Mouse (Mus musculus): ENCODE results near the gene Sbno2.

Sbno2 gene

DNA sequence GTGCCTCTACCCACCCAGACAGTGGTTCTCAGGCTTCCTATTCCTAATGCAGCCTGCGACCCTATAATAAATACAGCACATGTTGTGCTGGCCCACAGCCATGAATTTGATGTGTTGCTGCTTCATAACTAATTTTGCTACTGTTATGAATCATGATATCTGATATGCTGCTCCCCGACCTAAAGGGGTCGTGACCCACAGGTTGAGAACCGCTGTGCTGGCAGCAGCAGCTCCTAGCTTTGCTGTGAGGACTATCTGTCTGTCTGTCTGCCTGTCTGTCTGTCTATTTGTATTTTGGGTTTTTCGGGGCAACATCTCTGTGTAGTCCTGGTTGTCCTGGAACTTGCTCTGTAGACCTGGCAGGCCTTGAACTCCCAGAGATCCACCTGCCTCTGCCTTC, 81.6 kb downstream of the Sbno2 start:
- no peak for ATAC-seq (ENCODE audit: insufficient number of reproducible peaks, low FRiP score, low TSS enrichment)

DNA sequence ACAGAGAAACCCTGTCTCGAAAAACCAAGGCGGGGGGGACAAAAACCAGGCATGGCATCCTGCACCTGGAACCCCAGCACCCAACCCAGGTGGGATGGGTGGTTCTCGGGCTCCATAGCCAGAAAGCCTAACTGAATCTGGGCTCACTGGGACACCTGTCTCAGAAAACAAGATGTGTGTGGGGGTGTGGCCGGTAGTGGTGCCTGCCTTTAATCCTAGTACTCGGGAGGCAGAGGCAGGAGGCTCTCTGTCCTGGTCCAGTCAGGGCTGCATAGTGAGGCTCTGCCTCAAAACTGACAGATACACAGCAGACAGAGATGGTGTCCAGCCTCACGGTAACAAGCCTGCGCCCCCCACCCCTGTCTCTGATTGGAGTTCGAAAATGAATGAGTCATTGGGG, 82.6 kb downstream of the Sbno2 start:
- ATAC-seq (ENCODE audit: insufficient number of reproducible peaks, low FRiP score, low TSS enrichment), result no peak

DNA sequence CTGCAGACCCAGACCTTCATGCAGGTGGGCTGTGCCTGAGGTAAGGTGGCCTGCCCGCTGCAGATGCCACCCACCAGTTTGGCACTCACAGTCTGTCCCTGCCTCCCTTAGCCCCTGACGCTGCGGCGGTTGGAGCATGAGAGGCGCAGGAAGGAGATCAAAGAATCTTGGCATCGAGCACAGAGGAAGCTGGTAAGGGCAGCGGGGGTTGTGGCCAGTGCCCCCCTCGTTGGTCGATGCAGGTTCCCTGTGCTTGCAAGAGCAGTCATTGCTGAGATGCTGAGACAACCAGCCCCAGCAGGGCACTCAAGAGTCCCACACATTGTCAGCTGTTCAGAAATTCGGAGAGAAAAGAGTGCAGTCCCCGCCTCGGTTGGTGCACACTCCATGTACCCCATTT, 83.2 kb downstream of the Sbno2 start:
- no peak for ATAC-seq (ENCODE audit: insufficient number of reproducible peaks, low FRiP score, low TSS enrichment)

DNA sequence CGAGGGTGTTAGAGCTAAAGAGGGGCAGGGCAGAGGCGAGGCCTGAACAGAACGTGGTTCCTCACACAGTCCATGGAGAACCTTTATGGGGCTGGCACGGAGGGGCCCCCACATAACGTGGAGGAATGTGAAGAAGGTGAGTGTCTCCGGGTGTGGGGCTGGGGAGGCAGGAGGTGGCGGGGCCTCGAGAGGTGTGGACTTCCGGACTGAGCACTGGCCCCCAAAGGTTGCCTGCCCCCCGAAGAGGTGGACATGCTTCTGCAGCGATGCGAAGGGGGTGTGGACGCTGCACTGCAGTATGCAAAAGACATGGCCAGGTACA, 84.1 kb downstream of the Sbno2 start:
- no peak for ATAC-seq (ENCODE audit: insufficient number of reproducible peaks, low FRiP score, low TSS enrichment)

DNA sequence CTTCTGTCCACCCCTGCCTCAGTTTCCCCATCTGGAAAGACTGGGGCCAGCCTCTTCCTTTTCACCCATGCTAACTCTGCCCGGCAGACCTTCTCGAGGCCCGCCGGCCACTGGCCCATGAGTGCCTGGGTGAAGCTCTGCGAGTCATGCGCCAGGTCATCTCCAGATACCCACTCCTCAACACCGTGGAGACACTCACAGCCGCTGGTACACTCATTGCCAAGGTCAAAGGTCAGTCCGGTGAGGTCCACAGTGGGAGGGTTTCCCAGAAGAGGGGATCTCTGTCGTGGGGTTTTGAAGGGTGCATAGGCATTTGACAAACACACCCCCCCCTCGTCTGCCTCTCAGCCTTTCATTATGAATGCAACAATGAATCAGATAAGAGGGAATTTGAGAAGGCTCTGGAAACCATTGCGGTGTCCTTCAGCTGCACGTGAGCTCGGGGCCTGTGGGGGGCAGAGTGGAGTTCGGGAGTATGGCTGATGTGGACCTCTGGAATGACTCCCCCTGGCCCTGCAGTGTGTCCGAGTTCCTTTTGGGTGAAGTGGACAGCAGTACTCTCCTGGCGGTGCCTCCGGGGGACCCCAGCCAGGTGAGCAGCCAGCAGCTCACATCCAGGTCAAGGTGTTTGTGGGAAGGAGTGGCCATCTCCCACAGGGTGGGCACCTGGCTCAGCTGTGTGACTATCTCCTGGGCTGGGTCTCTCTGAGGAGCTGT, 84.6 kb downstream of the Sbno2 start:
- ATAC-seq (ENCODE audit: insufficient number of reproducible peaks, low FRiP score, low TSS enrichment), result no peak

DNA sequence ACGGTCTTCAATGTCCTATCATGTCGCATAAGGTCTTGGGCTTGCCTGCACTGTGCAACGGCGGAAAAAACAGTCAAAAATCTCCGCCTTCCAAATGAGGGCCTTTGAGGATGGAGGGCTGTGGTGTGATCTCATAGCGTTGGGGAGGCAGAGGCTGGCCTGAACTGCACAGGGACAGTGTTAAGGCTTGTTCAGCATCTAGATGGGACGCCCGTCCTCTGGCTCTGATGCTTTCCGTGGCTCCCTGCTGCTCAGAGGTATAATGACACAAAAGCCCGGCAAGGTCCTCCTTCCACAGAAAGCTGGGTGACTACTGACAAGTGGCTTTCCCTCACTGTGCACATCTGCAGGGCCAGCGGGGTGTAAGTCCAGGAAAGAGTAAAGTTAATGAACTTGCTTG, 85.2 kb downstream of the Sbno2 start:
- ATAC-seq (ENCODE audit: insufficient number of reproducible peaks, low FRiP score, low TSS enrichment), result no peak

DNA sequence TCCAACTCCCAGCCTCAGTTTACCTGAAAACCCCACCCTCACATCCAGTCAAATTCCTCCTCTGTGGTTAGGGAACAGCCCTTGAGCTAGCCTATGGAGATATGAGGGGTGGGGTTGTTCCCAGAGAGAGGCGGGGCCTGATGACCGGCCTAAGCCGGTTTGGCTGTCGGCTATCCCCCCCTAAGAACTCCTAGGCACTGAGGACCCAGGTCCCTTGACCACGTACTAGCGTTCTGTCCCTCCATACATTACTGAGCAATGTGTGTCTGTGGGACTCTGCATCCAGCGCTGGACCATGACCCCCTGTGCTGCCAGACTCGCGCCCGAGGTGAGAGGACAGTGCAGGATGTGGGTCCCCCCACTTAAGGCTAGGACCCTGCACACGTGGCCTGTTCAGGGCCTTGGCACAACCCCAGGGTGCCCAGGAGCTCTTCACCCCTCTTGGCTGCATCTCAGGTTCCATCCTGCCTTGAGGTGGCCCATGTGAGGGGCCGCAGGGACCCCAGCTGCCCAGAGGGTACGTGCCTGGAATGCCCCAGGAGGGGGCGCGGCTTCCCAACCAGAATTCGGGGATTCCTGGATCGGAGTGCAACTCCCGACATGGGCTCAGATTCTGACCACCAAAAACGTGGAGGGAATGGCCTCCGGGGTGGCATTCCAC, 85.8 kb downstream of the Sbno2 start:
- ATAC-seq (ENCODE audit: insufficient number of reproducible peaks, low FRiP score, low TSS enrichment), result no peak

DNA sequence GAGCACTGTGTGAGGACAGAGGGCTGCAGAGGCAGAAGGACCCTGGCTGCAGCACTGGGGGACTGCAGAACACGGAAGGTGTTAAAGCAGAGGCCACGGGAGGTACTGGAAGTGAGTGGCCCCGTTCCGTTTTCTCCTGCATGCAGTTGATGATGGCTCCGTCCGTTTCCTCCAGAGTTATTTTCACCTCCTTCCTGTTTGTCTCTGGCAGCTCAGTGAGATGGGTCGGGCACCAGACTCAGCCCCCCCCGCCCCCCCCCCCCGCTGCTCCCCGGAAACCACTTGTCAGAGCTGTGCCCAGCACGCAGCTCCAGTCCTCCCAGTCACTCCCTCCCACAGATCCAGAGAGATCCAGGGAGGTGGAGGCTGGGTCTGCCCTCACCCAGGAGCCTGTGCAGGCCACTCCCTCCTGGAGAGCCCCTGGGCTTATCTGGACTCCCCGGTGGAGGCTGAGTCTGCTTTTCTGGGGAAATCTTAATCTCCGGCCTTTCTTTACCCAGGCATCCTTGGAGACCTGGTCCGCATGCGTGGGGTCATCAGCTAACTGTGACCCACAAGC, 86.6 kb downstream of the Sbno2 start:
- ATAC-seq (ENCODE audit: insufficient number of reproducible peaks, low FRiP score, low TSS enrichment), result no peak

DNA sequence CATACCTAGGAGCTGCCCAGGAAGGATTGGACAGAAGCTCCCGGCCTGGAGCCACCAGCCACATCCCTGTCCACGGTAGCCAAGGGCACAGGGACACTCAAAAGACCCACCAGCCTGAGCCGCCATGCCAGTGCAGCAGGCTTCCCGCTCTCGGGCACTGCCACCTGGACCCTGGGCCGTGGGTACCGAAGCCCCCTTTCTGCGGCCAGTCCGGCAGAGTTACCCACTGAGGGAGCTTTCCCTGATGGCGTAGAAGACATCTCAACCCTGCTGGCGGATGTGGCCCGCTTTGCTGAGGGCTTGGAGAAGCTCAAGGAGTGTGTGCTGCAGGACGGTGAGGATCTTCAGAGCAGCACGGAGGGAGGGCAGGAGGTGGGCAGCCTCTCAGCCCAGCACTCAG, 87.6 kb downstream of the Sbno2 start:
- ATAC-seq (ENCODE audit: insufficient number of reproducible peaks, low FRiP score, low TSS enrichment), result no peak

DNA sequence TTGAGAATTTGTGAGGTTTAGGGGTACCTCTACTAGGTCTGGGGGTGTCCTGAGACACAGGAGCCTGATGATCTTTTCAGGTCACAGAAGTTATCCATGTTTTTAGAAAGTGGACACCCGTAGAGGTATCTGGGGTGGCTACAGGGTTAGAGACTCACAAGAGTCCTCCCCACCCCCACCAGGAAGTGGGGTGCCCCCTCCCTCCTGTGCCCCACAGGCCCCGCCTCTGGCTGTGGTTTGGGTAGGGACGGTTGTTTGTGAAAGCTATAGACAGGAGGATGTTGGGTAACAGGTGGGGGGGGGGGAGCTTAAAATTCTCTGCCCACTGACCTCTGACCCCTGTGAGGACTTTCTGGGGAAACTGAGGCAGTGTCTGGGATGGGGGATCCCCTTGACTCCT, 88.0 kb downstream of the Sbno2 start:
- ATAC-seq (ENCODE audit: insufficient number of reproducible peaks, low FRiP score, low TSS enrichment), result no peak

DNA sequence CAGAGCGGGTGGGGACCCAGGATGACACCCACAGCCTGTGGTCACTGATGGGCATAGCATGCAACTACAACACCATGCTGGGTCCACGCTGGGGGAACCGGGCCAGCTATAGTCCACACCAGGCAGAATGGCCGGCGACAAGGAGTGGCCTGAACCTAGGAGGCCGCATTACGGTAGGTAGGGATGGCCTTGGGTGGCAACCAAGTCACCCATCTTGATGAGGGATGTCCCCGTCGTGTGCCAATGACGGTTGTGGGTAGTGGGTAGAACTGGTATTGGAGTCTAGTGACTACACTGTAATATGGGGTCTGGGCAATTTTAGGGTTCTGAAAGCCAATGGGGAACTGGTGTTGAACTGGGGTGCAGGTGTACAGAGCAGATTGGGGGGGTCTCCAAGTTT, 88.4 kb downstream of the Sbno2 start:
- ATAC-seq (ENCODE audit: insufficient number of reproducible peaks, low FRiP score, low TSS enrichment), result no peak

DNA sequence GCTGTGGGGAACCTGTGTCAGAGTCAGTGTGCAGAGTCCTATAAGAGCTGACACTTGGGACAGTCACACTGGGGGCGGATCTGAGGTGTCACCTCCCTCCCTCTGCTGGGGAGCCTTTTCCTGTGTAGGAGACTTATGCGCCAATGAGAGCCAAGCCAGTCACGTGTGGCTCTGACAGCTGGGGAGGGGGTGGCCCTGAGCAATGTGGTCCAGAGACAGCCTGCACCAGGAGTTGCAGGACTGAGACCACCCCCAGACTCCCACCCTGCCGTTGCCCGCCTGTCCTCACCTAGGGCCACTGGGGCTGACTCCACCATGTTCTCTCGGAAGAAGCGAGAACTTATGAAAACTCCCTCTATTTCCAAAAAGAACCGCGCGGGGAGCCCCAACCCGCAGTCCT, 88.9 kb downstream of the Sbno2 start, which contains the start of gene Arhgap45:
Gene Arhgap45 (plus strand): TSS at position 143 of the 400 bp plus-strand sequence.
- no peak for ATAC-seq (ENCODE audit: insufficient number of reproducible peaks, low FRiP score, low TSS enrichment)

DNA sequence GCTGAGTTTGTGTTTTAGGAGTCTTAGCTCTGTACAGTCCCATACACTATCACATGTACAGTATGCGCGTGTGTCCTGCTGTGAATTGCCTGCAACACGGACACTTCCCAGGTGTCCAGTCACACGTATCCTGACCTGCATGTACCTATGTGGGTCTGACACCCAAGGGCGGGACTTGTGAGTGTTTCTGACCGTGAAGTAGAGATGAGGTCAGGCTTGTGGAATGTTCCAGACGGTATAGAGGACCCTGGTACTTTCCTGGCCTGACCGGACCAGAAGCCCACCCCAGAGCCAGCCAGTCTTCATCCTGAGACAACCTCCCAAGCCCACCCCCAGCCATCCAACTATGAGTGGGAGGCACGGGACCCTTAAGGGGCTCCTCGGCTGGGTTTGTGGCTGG, 89.8 kb downstream of the Sbno2 start:
- no peak for ATAC-seq (ENCODE audit: insufficient number of reproducible peaks, low FRiP score, low TSS enrichment)

DNA sequence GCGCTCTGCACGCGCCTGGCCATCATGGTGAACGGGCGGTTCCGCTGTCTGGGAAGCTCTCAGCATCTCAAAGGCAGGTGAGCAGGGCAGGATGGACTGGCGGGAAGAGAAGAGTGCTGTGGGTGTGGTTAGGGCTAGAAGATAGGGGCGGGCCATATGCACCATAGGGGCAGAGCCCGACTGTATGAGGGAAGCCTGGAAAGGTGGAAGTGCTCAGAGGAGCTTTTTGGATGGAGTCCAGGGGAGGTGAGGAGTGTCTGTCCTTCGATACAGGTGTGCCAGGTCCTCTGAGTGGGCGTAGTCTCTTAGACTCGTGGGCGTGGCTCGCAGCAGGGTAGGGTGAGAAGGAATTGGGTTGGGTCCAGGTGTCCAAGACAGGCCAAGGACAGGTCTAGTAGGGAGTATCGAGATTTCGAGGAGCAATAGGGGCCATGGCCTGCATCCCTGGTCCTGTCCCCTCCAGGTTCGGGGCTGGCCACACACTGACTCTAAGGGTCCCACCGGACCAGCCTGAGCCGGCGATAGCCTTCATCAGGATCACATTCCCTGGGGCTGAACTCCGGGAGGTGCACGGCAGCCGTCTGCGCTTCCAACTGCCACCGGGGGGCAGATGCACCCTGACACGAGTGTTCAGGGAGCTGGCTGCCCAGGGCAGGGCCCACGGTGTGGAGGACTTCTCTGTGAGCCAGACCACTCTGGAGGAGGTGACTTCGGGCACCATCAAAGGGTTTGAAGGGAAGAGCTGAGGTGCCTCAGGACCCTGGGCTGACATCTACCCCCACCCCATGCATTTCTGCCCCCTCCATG, 90.7 kb downstream of the Sbno2 start:
- no peak for ATAC-seq (ENCODE audit: insufficient number of reproducible peaks, low FRiP score, low TSS enrichment)

DNA sequence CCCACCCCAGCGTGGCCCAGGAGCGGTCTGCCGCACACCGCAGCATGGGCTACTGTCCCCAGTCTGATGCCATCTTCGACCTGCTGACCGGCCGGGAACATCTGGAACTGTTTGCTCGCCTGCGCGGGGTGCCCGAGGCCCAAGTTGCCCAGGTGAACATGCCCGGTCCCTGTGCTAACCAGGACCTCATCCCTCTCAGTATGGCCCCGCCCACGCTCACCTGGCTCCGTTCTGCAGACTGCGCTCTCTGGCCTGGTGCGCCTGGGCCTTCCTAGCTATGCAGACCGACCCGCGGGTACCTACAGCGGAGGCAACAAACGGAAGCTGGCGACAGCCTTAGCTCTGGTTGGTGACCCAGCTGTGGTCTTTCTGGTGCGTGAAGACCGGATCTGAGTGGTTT, 91.8 kb downstream of the Sbno2 start:
- ATAC-seq (ENCODE audit: insufficient number of reproducible peaks, low FRiP score, low TSS enrichment), result no peak

DNA sequence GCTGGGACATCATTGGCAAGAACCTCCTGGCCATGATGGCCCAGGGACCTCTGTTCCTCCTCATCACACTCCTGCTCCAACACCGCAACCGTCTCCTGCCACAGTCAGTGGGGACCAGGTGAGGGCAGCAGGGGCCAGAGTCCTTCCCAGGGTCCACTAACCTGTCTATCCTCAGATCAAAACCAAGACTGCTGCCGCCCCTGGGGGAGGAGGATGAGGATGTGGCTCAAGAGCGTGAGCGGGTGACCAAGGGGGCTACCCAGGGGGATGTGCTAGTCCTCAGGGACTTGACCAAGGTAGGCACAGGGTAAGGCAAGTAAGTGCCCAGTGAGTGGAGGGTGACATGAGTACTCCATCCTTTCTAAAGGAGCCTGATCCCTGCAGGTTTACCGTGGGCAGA, 93.6 kb downstream of the Sbno2 start:
- ATAC-seq (ENCODE audit: insufficient number of reproducible peaks, low FRiP score, low TSS enrichment), result no peak
